Mouse (Mus musculus): ENCODE measurements around the gene Psmc3. TPM values are rescaled to one million over a fixed set of nuclear protein-coding genes. Genes with fewer than 3 reads are reported as not detected.
"Not testable (repeated sequence)": the region's sequence is repeated elsewhere in the genome, so short reads cannot be mapped to it uniquely, and the experiment has no call there.

Gene Psmc3
- polyA plus RNA-seq, 1 experiment from 2014 or later: 291 TPM

GRCm38 (mm10) chr2:91031216-91031615 is 22.6 kb upstream of the Psmc3 start:
- no peak overlapping the region for H3K27ac ChIP-seq (replicated peaks)
- no peak overlapping the region for H3K4me3 ChIP-seq
- no peaks in the 10 kb centered on the region for H3K9me3 ChIP-seq
- no peaks in the 10 kb centered on the region for H3K4me1 ChIP-seq
- WGBS: 87% methylated on average over 4 of the region's 4 CpGs
- H3K4me2 ChIP-seq (replicated peaks): no peak overlapping the region
- no peaks in the 10 kb centered on the region for H3K36me3 ChIP-seq
- no peaks in the 10 kb centered on the region for H3K27me3 ChIP-seq
- no peak overlapping the region for H3K9ac ChIP-seq (replicated peaks)
- no peak for ATAC-seq (ENCODE audit: low FRiP score, low read depth)

GRCm38 (mm10) chr2:91033000-91033399 is 20.8 kb upstream of the Psmc3 start:
- no peak overlapping the region for H3K4me2 ChIP-seq (replicated peaks)
- 14% methylated on average over 3 of the region's 3 CpGs for WGBS
- H3K4me3 ChIP-seq: no peak overlapping the region
- H3K4me1 ChIP-seq: no peaks in the 10 kb centered on the region
- no peaks in the 10 kb centered on the region for H3K9me3 ChIP-seq
- no peak overlapping the region for H3K27ac ChIP-seq (replicated peaks)
- no peak for ATAC-seq (ENCODE audit: low FRiP score, low read depth)
- H3K9ac ChIP-seq (replicated peaks): no peak overlapping the region
- H3K27me3 ChIP-seq: no peaks in the 10 kb centered on the region
- H3K36me3 ChIP-seq: no peaks in the 10 kb centered on the region

- Histone ChIP-seq H3K4me2 (replicated peaks) (no peak within 1 kb of the TSS), H3K4me3 (no peak within 1 kb of the TSS), H3K9me3 (no peaks in the 10 kb centered on the region), H3K9ac (replicated peaks) (no peak within 1 kb of the TSS), H3K4me1 (no peaks in the 10 kb centered on the region), H3K27ac (replicated peaks) (no peak within 1 kb of the TSS), H3K27me3 (no peaks in the 10 kb centered on the region), H3K36me3 (no peaks in the 10 kb centered on the region)
- ATAC-seq (ENCODE audit: low FRiP score, low read depth): no peak
- WGBS: 72% methylated on average over 9 of the region's 9 CpGs
Measured at GRCm38 (mm10) chr2:91035385-91035784, 18.4 kb upstream of the Psmc3 start, which contains the start of gene Rapsn. Rapsn (plus strand) TSS chr2:91035620.

- WGBS: 74% methylated on average over 8 of the region's 8 CpGs
Measured at GRCm38 (mm10) chr2:91041786-91042185, 12.0 kb upstream of the Psmc3 start.

GRCm38 (mm10) chr2:91042651-91043398 is 11.0 kb upstream of the Psmc3 start:
- no peak for ATAC-seq (ENCODE audit: low FRiP score, low read depth)
- Histone ChIP-seq H3K9ac (replicated peaks) (no peak overlapping the region), H3K4me3 (no peak overlapping the region)

More at GRCm38 (mm10) chr2:91041786-91042185, 12.0 kb upstream of the Psmc3 start:
- Histone ChIP-seq H3K9ac (replicated peaks) (no peak overlapping the region), H3K9me3 (no peaks in the 10 kb centered on the region), H3K4me2 (replicated peaks) (no peak overlapping the region), H3K27me3 (no peaks in the 10 kb centered on the region), H3K4me3 (no peak overlapping the region), H3K36me3 (no peaks in the 10 kb centered on the region), H3K27ac (replicated peaks) (no peak overlapping the region), H3K4me1 (no peaks in the 10 kb centered on the region; the same call in 1 of the 2 replicates)
- no peak for ATAC-seq (ENCODE audit: low FRiP score, low read depth)

GRCm38 (mm10) chr2:91044727-91045126 is 9.1 kb upstream of the Psmc3 start:
- no peak overlapping the region for H3K9ac ChIP-seq (replicated peaks)
- H3K4me3 ChIP-seq: no peak overlapping the region
- H3K27me3 ChIP-seq: no peaks in the 10 kb centered on the region
- H3K4me1 ChIP-seq: no peaks in the 10 kb centered on the region; the same call in 1 of the 2 replicates
- no peaks in the 10 kb centered on the region for H3K9me3 ChIP-seq
- no peak for ATAC-seq (ENCODE audit: low FRiP score, low read depth)
- 86% methylated on average over 13 of the region's 13 CpGs for WGBS
- no peak overlapping the region for H3K27ac ChIP-seq (replicated peaks)
- no peaks in the 10 kb centered on the region for H3K36me3 ChIP-seq
- H3K4me2 ChIP-seq (replicated peaks): no peak overlapping the region

More at GRCm38 (mm10) chr2:91042651-91043398, 11.0 kb upstream of the Psmc3 start:
- H3K27ac ChIP-seq (replicated peaks): no peak overlapping the region
- H3K4me2 ChIP-seq (replicated peaks): no peak overlapping the region
- H3K27me3 ChIP-seq: no peaks in the 10 kb centered on the region
- no peaks in the 10 kb centered on the region; the same call in 1 of the 2 replicates for H3K4me1 ChIP-seq
- H3K36me3 ChIP-seq: no peaks in the 10 kb centered on the region
- no peaks in the 10 kb centered on the region for H3K9me3 ChIP-seq
- WGBS: 71% methylated on average over 21 of the region's 21 CpGs

GRCm38 (mm10) chr2:91045805-91046204 is 8.0 kb upstream of the Psmc3 start:
- H3K36me3 ChIP-seq; H3K4me1 ChIP-seq; H3K27ac ChIP-seq (replicated peaks); H3K9ac ChIP-seq (replicated peaks); H3K9me3 ChIP-seq; H3K27me3 ChIP-seq; H3K4me3 ChIP-seq; ATAC-seq (ENCODE audit: low FRiP score, low read depth); H3K4me2 ChIP-seq (replicated peaks): not testable (repeated sequence)
- 84% methylated on average over 1 of the region's 1 CpGs for WGBS

- WGBS: 82% methylated on average over 9 of the region's 9 CpGs
Measured at GRCm38 (mm10) chr2:91047359-91047758, 6.5 kb upstream of the Psmc3 start.

GRCm38 (mm10) chr2:91051917-91052316 is 1.9 kb upstream of the Psmc3 start:
- no peak for ATAC-seq (ENCODE audit: low FRiP score, low read depth)
- H3K4me3 ChIP-seq: no peak overlapping the region
- H3K27me3 ChIP-seq: no peaks in the 10 kb centered on the region
- no peak overlapping the region for H3K27ac ChIP-seq (replicated peaks)
- 86% methylated on average over 3 of the region's 3 CpGs for WGBS
- H3K4me1 ChIP-seq: peaks cover 16% of the 10 kb centered on the region
- H3K36me3 ChIP-seq: peaks cover 21% of the 10 kb centered on the region
- H3K4me2 ChIP-seq (replicated peaks): no peak overlapping the region
- no peak overlapping the region for H3K9ac ChIP-seq (replicated peaks)
- no peaks in the 10 kb centered on the region for H3K9me3 ChIP-seq

More at GRCm38 (mm10) chr2:91047359-91047758, 6.5 kb upstream of the Psmc3 start:
- Histone ChIP-seq H3K4me3 (no peak overlapping the region), H3K9ac (replicated peaks) (no peak overlapping the region), H3K4me1 (no peaks in the 10 kb centered on the region), H3K36me3 (peaks cover 4% of the 10 kb centered on the region), H3K27ac (replicated peaks) (no peak overlapping the region), H3K9me3 (no peaks in the 10 kb centered on the region), H3K27me3 (no peaks in the 10 kb centered on the region), H3K4me2 (replicated peaks) (no peak overlapping the region)
- ATAC-seq (ENCODE audit: low FRiP score, low read depth): no peak

- ATAC-seq (ENCODE audit: low FRiP score, low read depth): no peak
- H3K4me3 ChIP-seq: no peak overlapping the region
- H3K9me3 ChIP-seq: no peaks in the 10 kb centered on the region
- H3K9ac ChIP-seq (replicated peaks): no peak overlapping the region; the same call in 1 of the 2 replicates
- peak overlapping the region; percentile 97 for H3K4me2 ChIP-seq (replicated peaks)
- H3K4me1 ChIP-seq: peaks cover 16% of the 10 kb centered on the region
- no peak overlapping the region for H3K27ac ChIP-seq (replicated peaks)
- whole genome bisulfite sequencing: 63% methylated on average over 2 of the region's 2 CpGs
- H3K36me3 ChIP-seq: peaks cover 30% of the 10 kb centered on the region
- H3K27me3 ChIP-seq: no peaks in the 10 kb centered on the region
Measured at GRCm38 (mm10) chr2:91052752-91053151, 1.1 kb upstream of the Psmc3 start.

GRCm38 (mm10) chr2:91053181-91053933 is 452 bp upstream of the Psmc3 start:
- Histone ChIP-seq H3K4me2 (replicated peaks) (peak overlapping the region; percentile 97), H3K27ac (replicated peaks) (peak overlapping the region; percentile 78; the same call in 1 of the 2 replicates), H3K4me1 (peaks cover 16% of the 10 kb centered on the region), H3K4me3 (peak overlapping the region; percentile 85), H3K9me3 (no peaks in the 10 kb centered on the region), H3K27me3 (no peaks in the 10 kb centered on the region), H3K36me3 (peaks cover 35% of the 10 kb centered on the region), H3K9ac (replicated peaks) (peak overlapping the region; percentile 47; the same call in 1 of the 2 replicates)
- peak; percentile 74 for ATAC-seq (ENCODE audit: low FRiP score, low read depth)
- WGBS: 0% methylated on average over 6 of the region's 6 CpGs

GRCm38 (mm10) chr2:91058435-91058834 is 4.6 kb downstream of the Psmc3 start:
- H3K9me3 ChIP-seq: no peaks in the 10 kb centered on the region
- no peak for ATAC-seq (ENCODE audit: low FRiP score, low read depth)
- WGBS: 92% methylated on average over 5 of the region's 5 CpGs
- peaks cover 77% of the 10 kb centered on the region for H3K36me3 ChIP-seq
- peaks cover 10% of the 10 kb centered on the region for H3K4me1 ChIP-seq
- H3K4me2 ChIP-seq (replicated peaks): no peak overlapping the region
- H3K4me3 ChIP-seq: no peak overlapping the region
- H3K27me3 ChIP-seq: no peaks in the 10 kb centered on the region
- no peak overlapping the region for H3K9ac ChIP-seq (replicated peaks)
- H3K27ac ChIP-seq (replicated peaks): no peak overlapping the region
